Mouse (Mus musculus): Measurements from ENCODE around the gene Car4.

Gene Car4

DNA sequence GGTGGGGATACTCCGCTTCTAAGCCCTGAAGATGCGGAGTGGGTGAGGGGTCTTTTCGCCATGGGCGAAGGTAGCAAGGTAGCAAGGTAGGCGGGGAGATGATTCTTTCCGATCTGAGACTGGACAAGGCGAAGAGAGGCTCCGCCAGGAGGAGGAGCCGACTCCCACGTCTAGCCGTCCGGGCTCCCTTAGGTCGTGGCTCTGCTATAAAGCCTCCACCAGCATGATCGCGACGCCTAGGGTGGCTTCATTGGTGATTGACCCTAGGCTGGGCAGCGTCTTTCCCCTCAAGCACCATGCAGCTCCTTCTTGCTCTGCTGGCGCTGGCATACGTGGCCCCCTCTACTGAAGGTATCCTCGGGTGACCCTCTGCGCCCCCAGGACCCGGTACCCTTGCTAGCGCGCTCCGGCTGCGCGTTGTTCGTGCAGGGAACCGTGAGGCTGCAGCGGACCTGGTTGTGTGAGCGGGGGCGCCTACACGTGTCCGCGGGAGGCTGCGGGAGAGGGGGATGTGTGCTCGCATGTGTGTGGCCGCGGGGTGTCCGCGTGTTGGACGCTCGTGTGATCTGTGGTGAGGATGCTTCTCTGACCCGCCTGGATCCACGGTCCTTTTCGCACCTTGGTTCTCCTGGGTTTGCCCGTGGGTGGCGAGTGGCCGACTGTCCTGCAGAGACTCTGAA is at the start of gene Car4:
Car4 (plus strand) TSS at position 196 of the 680 bp plus-strand sequence.
- no peak for DNase-seq (ENCODE audit: extremely low spot score, low spot score)

DNA sequence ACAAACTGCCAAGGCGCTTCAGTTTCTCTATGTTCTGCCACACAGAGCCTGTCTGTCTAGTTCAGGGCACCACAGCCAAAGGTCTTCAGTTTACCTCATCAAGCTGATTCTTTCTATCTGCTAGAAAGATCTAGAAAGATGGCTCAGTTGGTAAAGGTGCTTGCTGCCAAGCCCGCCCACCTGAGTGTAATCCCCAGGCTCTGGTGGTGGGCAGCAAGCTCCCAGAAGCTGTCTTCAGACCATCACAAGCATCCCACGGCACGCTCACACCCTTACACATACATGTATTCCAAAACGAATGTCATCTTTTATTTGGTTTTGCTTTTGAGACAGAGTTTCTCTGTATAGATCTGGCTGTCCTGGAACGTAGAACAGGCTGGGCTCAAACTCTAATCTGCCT is 49.1 kb upstream of the Car4 start:
- no peak for DNase-seq (ENCODE audit: extremely low spot score, low spot score)

DNA sequence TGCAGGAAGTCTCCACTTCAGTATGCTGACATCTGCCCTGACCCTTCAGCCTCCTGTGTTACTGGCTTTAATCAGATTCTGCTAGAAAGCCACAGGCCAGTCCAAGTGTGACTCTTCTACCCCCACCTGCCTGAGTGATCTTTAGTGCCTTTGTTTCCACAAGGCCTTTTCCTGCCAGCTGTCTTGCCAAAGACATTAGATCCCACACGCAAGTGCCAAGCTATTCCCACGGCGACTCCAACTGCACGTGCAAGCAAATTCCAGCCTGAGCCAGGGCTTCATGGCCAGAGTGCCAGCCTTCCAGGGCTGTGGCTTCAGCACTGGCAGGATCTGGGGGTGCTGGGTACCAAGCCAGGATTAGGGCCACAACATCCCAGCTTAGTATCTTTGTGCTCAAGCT is 47.2 kb upstream of the Car4 start:
- DNase-seq (ENCODE audit: extremely low spot score, low spot score), result no peak

- no peak for DNase-seq (ENCODE audit: extremely low spot score, low spot score)
These were observed 42.9 kb upstream of the Car4 start for GRCm38 (mm10) chr11:84914673-84915072.

GRCm38 (mm10) chr11:84916053-84916702 is 41.4 kb upstream of the Car4 start, which contains the start of gene Znhit3:
Znhit3 (minus strand) TSS chr11:84916366.
- DNase-seq (ENCODE audit: extremely low spot score, low spot score), result peak; percentile 75

- DNase-seq (ENCODE audit: extremely low spot score, low spot score), result no peak
These were observed 40.8 kb upstream of the Car4 start for GRCm38 (mm10) chr11:84916703-84917300.

- DNase-seq (ENCODE audit: extremely low spot score, low spot score), result peak; percentile 92
These were observed 39.2 kb upstream of the Car4 start for GRCm38 (mm10) chr11:84918425-84918824.

GRCm38 (mm10) chr11:84919276-84919675 is 38.3 kb upstream of the Car4 start:
- no peak for DNase-seq (ENCODE audit: extremely low spot score, low spot score)

GRCm38 (mm10) chr11:84919951-84920350 is 37.6 kb upstream of the Car4 start:
- DNase-seq (ENCODE audit: extremely low spot score, low spot score), result no peak

- no peak for DNase-seq (ENCODE audit: extremely low spot score, low spot score)
These were observed 36.6 kb upstream of the Car4 start for GRCm38 (mm10) chr11:84920981-84921380.

DNA sequence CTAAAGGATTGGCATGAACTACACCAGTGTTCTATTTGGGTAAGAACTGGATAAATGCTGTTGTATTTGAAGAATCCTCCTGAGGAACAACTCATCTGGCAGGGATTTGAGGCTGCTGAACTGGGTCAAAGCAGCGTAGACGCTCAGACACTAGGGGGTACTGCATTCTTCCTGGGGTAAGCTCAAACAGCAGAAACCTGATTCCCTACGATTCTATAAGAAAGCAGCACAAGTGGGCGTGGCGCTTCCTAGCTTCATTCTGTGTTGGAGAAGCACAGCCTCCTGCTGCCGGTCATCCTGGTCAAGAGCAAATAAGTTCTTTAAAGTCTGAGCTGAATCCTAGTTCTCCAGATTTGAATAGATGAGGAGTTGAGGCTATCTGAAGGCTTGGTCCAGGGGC is 25.3 kb upstream of the Car4 start:
- no peak for DNase-seq (ENCODE audit: extremely low spot score, low spot score)

- DNase-seq (ENCODE audit: extremely low spot score, low spot score), result no peak
These were observed 18.0 kb upstream of the Car4 start for GRCm38 (mm10) chr11:84939508-84940053.

- DNase-seq (ENCODE audit: extremely low spot score, low spot score), result no peak
These were observed 17.4 kb upstream of the Car4 start for GRCm38 (mm10) chr11:84940140-84940539.

- peak; percentile 79 for DNase-seq (ENCODE audit: extremely low spot score, low spot score)
These were observed 13.6 kb upstream of the Car4 start for GRCm38 (mm10) chr11:84943948-84944347.

DNA sequence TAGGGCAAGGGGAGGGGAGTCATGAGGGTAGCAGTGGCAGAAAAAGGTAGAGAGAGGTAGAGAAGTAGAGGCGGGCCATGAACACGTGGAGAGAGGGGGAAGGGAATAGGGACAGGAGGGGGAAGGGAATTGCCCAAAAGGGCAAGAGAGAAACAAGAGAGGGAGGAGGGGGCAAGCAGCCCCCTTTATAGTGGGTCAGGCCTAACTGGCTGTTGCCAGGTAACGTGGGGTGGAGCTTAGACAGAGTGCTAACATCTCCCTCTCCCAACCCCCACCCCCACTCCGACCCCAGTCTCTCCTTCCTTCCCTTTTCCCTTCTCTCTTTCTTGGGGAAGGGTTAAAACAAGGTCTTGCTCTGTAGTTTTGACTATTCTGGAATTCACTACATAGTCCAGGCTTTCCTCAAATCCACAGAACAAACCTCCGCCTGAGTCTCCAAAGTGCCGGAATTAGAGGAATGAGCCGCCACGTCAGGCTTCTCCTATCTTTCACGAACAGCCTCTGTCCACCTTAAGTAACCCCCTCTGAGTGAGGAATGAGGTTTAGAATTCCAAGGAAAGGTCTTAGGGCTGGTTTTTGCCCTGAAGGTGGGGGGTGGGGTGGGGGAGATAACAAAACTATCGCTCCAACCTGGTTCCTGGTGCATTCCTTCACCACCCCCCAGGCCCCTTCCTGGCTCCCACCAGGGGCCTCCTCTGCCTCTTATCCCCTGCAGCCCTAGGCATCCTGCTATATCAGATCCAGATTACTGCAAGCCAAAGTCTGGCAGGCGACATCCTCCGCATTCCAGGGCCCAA is 12.7 kb upstream of the Car4 start:
- DNase-seq (ENCODE audit: extremely low spot score, low spot score), result no peak

- no peak for DNase-seq (ENCODE audit: extremely low spot score, low spot score)
These were observed 11.7 kb upstream of the Car4 start for GRCm38 (mm10) chr11:84945841-84946240.

GRCm38 (mm10) chr11:84947206-84947605 is 10.4 kb upstream of the Car4 start:
- no peak for DNase-seq (ENCODE audit: extremely low spot score, low spot score)

- no peak for DNase-seq (ENCODE audit: extremely low spot score, low spot score)
These were observed 9.5 kb upstream of the Car4 start for GRCm38 (mm10) chr11:84948114-84948513.

DNA sequence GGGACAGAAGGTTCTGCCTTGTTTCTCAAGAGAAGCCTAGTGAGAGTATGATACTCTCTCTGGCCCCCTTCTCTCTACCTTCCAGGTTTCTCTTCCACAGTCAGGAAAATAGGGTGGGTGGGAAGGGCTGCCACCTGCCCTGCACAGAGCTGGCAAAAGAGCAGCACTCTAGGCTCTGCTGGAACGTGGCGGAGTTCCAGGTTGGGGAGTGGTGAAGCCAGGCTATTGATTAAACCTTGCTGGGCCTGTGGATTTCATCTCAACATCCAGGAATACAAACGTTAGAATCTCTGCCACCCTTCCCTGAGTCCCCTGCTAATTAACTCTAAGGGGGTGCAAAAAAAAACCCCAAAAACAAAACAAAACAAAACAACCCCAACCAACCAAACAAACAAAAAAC is 9.1 kb upstream of the Car4 start:
- DNase-seq (ENCODE audit: extremely low spot score, low spot score), result no peak

- no peak for DNase-seq (ENCODE audit: extremely low spot score, low spot score)
These were observed 5.0 kb upstream of the Car4 start for GRCm38 (mm10) chr11:84952611-84953010.

DNA sequence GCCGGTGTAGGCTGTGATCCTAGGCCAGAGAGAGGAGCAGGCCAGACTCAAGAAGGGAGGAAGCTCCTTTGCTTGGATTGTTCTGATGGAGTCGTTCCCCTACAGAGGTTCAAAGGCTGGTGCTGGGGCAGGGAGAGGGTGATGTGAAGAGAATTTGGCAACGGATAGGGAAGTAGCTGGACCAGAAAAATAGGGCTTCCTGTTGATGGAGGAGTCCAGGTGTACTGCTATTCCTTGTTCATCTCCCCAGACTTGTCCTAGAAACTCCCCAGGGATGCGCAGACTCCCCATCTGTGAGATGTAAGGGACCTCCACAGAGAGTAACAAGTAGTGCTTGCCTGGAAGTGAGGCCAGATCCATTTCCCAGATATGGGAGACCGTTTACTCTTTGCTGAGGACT is 1.2 kb upstream of the Car4 start:
- no peak for DNase-seq (ENCODE audit: extremely low spot score, low spot score)

GRCm38 (mm10) chr11:84957171-84957570 is 415 bp upstream of the Car4 start:
- no peak for DNase-seq (ENCODE audit: extremely low spot score, low spot score)
